In the genomic region with DNA sequence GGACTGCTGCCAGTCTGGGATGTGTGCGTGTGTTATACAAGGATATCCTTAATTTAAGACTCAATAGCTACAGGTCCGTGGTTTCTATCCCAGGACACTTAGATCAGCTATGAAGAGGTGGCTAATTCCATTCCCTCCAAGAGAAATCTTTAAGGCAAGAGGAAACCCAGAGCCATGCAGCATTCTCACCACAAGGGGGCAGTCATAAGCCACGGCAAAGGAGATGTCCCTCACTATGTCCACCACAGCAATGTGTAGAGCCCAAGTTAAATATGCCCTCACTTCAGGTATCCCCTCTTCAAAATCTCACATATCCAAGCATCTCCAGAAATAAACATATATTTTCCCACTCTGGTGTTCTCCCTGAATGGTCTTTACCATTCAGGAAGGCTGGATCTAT, we compare ENCODE assay signal across 8 mouse cellular contexts. TPM values are rescaled to one million over a fixed set of nuclear protein-coding genes. Genes with fewer than 3 reads are reported as not detected.
DNase-seq lines count a peak whose midpoint lies in the region; ATAC-seq lines count a peak whose summit lies in the region.

No protein-coding gene starts in this region.

- peak; percentile 55 to 89 for DNase-seq in heart, adult 18-20 months
- peak; percentile 50 to 57 for DNase-seq in adrenal gland, postnatal 4 days (ENCODE audit: low spot score in 2 of 2)
- peak; percentile 57 for DNase-seq in left cerebral cortex, adult 11 months (ENCODE audit: low spot score)
- DNase-seq in skeletal muscle tissue, adult 2 months (ENCODE audit: low read depth, low spot score), result peak; percentile 53

- peaks cover 26% of the 10 kb centered on the region for H3K4me1 ChIP-seq in heart, embryonic 12.5 days (replicated peaks)
- H3K4me1 ChIP-seq in hindbrain, embryonic 15.5 days (replicated peaks), result peaks cover 33% of the 10 kb centered on the region

- no peaks in the 10 kb centered on the region for H3K27me3 ChIP-seq in heart, embryonic 12.5 days (replicated peaks)
- no peaks in the 10 kb centered on the region for H3K27me3 ChIP-seq in hindbrain, embryonic 15.5 days

- no peak for ATAC-seq in heart, embryonic 12.5 days (ENCODE audit: insufficient number of reproducible peaks, low FRiP score)
- peak; percentile 74 for ATAC-seq in erythroblast, adult 5-6 weeks (replicated peaks; ENCODE audit: low FRiP score, poor library complexity, severe bottlenecking)
- ATAC-seq in hindbrain, embryonic 15.5 days (ENCODE audit: low FRiP score, low read depth), result 0 out of 2 replicates have a peak, but pooled peaks have one; percentile 27
- peak; percentile 73 for ATAC-seq in megakaryocyte-erythroid progenitor cell, adult 5-6 weeks (replicated peaks; ENCODE audit: low FRiP score, low TSS enrichment, poor library complexity, severe bottlenecking)

- no peak overlapping the region for H3K4me2 ChIP-seq in heart, embryonic 12.5 days
- no peak overlapping the region for H3K4me2 ChIP-seq in hindbrain, embryonic 15.5 days

- no peaks in the 10 kb centered on the region for H3K9me3 ChIP-seq in heart, embryonic 12.5 days (replicated peaks)
- H3K9me3 ChIP-seq in hindbrain, embryonic 15.5 days, result no peaks in the 10 kb centered on the region

- H3K36me3 ChIP-seq in heart, embryonic 12.5 days, result no peaks in the 10 kb centered on the region
- H3K36me3 ChIP-seq in hindbrain, embryonic 15.5 days, result no peaks in the 10 kb centered on the region

- H3K27ac ChIP-seq in heart, embryonic 12.5 days (ENCODE audit: poor library complexity, severe bottlenecking), result no peak overlapping the region
- no peak overlapping the region for H3K27ac ChIP-seq in hindbrain, embryonic 15.5 days (replicated peaks)

- no peak overlapping the region for H3K9ac ChIP-seq in heart, embryonic 12.5 days
- H3K9ac ChIP-seq in hindbrain, embryonic 15.5 days, result no peak overlapping the region

- no peak overlapping the region for H3K4me3 ChIP-seq in heart, embryonic 12.5 days
- no peak overlapping the region for H3K4me3 ChIP-seq in hindbrain, embryonic 15.5 days

- WGBS in heart, embryonic 12.5 days, result 11% methylated on average over 3 of the region's 3 CpGs
- 14% methylated on average over 3 of the region's 3 CpGs for whole genome bisulfite sequencing in hindbrain, embryonic 15.5 days

RNA-seq across cellular contexts. Expression of gene Crb2, which starts 39.6 kb away (rescaled TPM):
- under 1 TPM; 0.57 to 0.75 TPM for total RNA-seq in heart, adult 18-20 months (2021)
- 7.6 and 9.1 TPM in 2 replicates for polyA plus RNA-seq in heart, embryonic 12.5 days (2016; fragmentation: Nextera tagmentation; extraction: Ambion mirVana)
- total RNA-seq in adrenal gland, postnatal 4 days (2021), result 1 to 10 TPM; 1.1 to 2.7 TPM
- not detected in 2 replicates for total RNA-seq in erythroblast, adult 5-6 weeks (2015; ENCODE audit: low replicate concordance)
- not detected in 2 replicates for total RNA-seq in erythroblast, adult 5-6 weeks (2017; ENCODE audit: low replicate concordance)
- polyA plus RNA-seq in hindbrain, embryonic 15.5 days (2015; fragmentation: Nextera tagmentation; extraction: Ambion mirVana), result 5.1 and 5.9 TPM in 2 replicates
- not detected in 2 replicates for total RNA-seq in megakaryocyte-erythroid progenitor cell, adult 5-6 weeks (2014; fragmentation: Nextera tagmentation)
- total RNA-seq in megakaryocyte-erythroid progenitor cell, adult 5-6 weeks (2017), result not detected in 2 replicates
